Mouse (Mus musculus): Measurements from ENCODE around the gene Slc22a3.

DNA sequence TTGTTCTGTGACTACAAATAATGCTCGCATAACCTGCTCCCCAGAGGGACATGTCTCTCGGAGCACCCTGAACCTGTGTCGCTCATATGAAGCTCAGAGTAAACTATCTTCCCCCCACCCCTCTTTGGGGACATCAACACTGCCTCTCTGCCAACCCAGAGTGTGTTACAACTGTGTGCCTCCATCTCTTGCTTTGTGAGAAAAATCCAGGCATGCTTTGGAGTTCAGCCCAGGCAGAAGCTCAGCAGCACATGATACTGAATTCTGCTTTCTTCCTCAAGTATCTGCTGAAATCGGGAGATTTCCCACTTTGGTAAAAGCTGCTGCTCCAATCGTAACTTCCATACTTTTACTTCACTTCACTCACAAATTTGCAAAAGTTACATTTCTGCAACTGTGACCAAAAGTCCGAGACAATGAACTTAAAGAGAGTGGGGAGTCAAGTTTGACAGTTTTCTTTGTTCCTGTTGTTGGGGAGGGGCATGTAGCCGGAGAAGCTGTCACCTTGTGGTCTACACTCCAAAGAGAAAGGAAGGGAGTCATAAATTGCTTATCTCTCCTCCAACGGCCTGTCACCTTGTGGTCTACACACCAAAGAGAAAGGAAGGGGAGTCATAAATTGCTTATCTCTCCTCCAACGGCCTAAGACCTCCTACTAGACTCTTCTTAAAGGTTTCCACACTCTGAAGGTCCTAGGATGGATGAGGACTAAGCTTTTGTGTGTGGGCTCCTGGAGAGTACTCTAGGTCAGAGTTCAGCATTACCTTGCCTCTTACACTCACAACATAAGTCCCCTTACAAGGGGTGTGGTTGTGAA lies 5.8 kb upstream of the Slc22a3 start:
- TF ChIP-seq CTCF (IDR thresholded peaks at IDR 0.05; ENCODE audit: low read depth) (no peak), EP300 (optimal IDR thresholded peaks at IDR 0.05) (no peak)

All from stomach, postnatal 0 days (tissue).